Mouse (Mus musculus): ENCODE measurements at regions not wholly inside any gene's neighbourhood (a gene's known extent, or its start where the extent isn't known, plus 50 kb on each side); places are given as distances from the start of the nearest gene placed in this dataset.
"Not testable (repeated sequence)": the region's sequence is repeated elsewhere in the genome, so short reads cannot be mapped to it uniquely, and the experiment has no call there.

GRCm38 (mm10) chr7:138714731-138715130 is 131.1 kb upstream of the Ppp2r2d start:
- WGBS = 76% methylated on average over 1 of the region's 1 CpGs

DNA sequence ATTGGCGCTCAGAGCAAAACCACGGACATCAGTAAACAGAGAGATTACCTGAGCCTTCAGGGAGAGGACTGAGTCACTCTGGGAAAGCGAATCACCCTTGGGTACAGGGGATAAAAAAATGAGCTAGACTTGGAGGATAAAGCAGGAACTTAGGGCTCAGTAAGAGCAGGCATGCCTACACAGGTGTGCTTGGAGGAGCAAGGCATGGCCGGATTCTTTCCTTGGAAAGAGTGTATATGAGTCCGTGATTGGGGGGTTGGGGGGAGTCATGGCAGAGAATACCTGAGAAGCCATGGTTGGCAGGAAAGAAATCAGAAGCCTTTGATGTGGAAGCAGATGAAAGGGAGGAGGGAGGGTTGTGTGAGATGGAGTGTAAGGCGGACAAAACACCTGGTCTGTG is 137.5 kb upstream of the Ppp2r2d start:
- no peak overlapping the region for H3K4me3 ChIP-seq (ENCODE audit: low read depth, low read length)
- 68% methylated on average over 6 of the region's 6 CpGs for WGBS
- H3K9me3 ChIP-seq (ENCODE audit: control insufficient read depth, low read depth, low read length) = no peaks in the 10 kb centered on the region
- H3K36me3 ChIP-seq (ENCODE audit: control insufficient read depth, insufficient read depth, low read length) = no peaks in the 10 kb centered on the region
- no peaks in the 10 kb centered on the region for H3K4me1 ChIP-seq (ENCODE audit: control insufficient read depth, insufficient read depth, low read length)
- no peak overlapping the region for H3K27ac ChIP-seq (ENCODE audit: low read length)
- H3K27me3 ChIP-seq (ENCODE audit: control insufficient read depth, insufficient read depth, low read length) = no peaks in the 10 kb centered on the region
- ATAC-seq (ENCODE audit: insufficient number of reproducible peaks, insufficient read depth, low FRiP score, low read depth) = no peak
- H3K4me2 ChIP-seq (replicated peaks; ENCODE audit: low read depth, low read length) = no peak overlapping the region
- no peak overlapping the region for H3K9ac ChIP-seq (replicated peaks; ENCODE audit: low read depth, low read length)

More at GRCm38 (mm10) chr7:138714731-138715130, 131.1 kb upstream of the Ppp2r2d start:
- Histone ChIP-seq H3K4me1 (ENCODE audit: control insufficient read depth, insufficient read depth, low read length) (no peaks in the 10 kb centered on the region), H3K4me2 (replicated peaks; ENCODE audit: low read depth, low read length) (no peak overlapping the region), H3K36me3 (ENCODE audit: control insufficient read depth, insufficient read depth, low read length) (no peaks in the 10 kb centered on the region), H3K9ac (replicated peaks; ENCODE audit: low read depth, low read length) (no peak overlapping the region), H3K27me3 (ENCODE audit: control insufficient read depth, insufficient read depth, low read length) (no peaks in the 10 kb centered on the region), H3K4me3 (ENCODE audit: low read depth, low read length) (no peak overlapping the region), H3K27ac (ENCODE audit: low read length) (no peak overlapping the region), H3K9me3 (ENCODE audit: control insufficient read depth, low read depth, low read length) (no peaks in the 10 kb centered on the region)
- no peak for ATAC-seq (ENCODE audit: insufficient number of reproducible peaks, insufficient read depth, low FRiP score, low read depth)

GRCm38 (mm10) chr7:138699599-138699998 is 146.3 kb upstream of the Ppp2r2d start:
- H3K4me2 ChIP-seq (replicated peaks; ENCODE audit: low read depth, low read length); H3K27me3 ChIP-seq (ENCODE audit: control insufficient read depth, insufficient read depth, low read length); H3K4me1 ChIP-seq (ENCODE audit: control insufficient read depth, insufficient read depth, low read length); H3K9me3 ChIP-seq (ENCODE audit: control insufficient read depth, low read depth, low read length); ATAC-seq (ENCODE audit: insufficient number of reproducible peaks, insufficient read depth, low FRiP score, low read depth); H3K27ac ChIP-seq (ENCODE audit: low read length); H3K36me3 ChIP-seq (ENCODE audit: control insufficient read depth, insufficient read depth, low read length); H3K9ac ChIP-seq (replicated peaks; ENCODE audit: low read depth, low read length); H3K4me3 ChIP-seq (ENCODE audit: low read depth, low read length): not testable (repeated sequence)
- WGBS = 56% methylated on average over 1 of the region's 1 CpGs

DNA sequence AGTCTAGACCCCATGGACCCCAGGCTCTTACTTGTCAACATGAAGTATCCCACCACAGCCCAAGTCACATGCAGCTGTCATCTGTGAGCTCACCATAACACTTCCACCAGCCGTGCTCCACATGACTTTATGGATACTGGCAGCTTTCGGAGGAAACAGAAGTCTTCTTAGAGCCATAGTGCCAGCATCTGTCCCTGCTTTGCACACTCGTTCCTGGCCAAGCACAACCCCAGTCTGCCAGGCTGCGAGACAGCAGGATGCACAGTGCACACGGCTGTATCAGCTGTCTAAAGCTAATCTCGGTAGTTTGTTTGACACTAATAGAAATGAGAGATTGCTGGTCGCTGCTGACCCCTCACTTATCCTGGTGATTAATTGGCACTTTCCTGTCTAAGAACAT is 163.7 kb upstream of the Ppp2r2d start:
- no peaks in the 10 kb centered on the region for H3K27me3 ChIP-seq (ENCODE audit: control insufficient read depth, insufficient read depth, low read length)
- no peak overlapping the region for H3K4me3 ChIP-seq (ENCODE audit: low read depth, low read length)
- no peak for ATAC-seq (ENCODE audit: insufficient number of reproducible peaks, insufficient read depth, low FRiP score, low read depth)
- H3K4me2 ChIP-seq (replicated peaks; ENCODE audit: low read depth, low read length) = no peak overlapping the region
- no peaks in the 10 kb centered on the region for H3K36me3 ChIP-seq (ENCODE audit: control insufficient read depth, insufficient read depth, low read length)
- no peak overlapping the region for H3K27ac ChIP-seq (ENCODE audit: low read length)
- 38% methylated on average over 7 of the region's 7 CpGs for WGBS
- no peaks in the 10 kb centered on the region for H3K4me1 ChIP-seq (ENCODE audit: control insufficient read depth, insufficient read depth, low read length)
- H3K9me3 ChIP-seq (ENCODE audit: control insufficient read depth, low read depth, low read length) = no peaks in the 10 kb centered on the region
- no peak overlapping the region for H3K9ac ChIP-seq (replicated peaks; ENCODE audit: low read depth, low read length)

DNA sequence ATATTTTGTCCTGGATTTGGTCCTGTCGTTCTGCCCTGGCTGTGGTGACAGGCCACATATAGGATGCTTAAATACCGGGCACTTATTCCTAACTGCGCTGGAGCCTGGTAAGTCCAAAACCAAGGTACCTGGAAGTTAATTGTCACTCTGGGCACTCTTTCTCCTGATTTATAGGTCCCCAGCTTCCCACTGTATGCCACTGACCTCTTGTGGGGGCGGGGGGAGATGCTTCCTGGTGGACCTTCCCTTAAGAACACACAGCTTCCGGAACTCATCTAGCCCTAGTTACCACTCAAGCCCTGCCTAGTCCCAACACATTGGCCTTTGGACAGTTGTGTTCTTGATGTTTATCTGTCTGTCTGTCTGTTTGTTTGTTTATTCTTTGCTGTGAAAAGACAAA is 165.3 kb upstream of the Ppp2r2d start:
- Histone ChIP-seq H3K36me3 (ENCODE audit: control insufficient read depth, insufficient read depth, low read length) (no peaks in the 10 kb centered on the region), H3K27me3 (ENCODE audit: control insufficient read depth, insufficient read depth, low read length) (no peaks in the 10 kb centered on the region), H3K4me1 (ENCODE audit: control insufficient read depth, insufficient read depth, low read length) (no peaks in the 10 kb centered on the region), H3K4me3 (ENCODE audit: low read depth, low read length) (no peak overlapping the region), H3K9ac (replicated peaks; ENCODE audit: low read depth, low read length) (no peak overlapping the region), H3K9me3 (ENCODE audit: control insufficient read depth, low read depth, low read length) (no peaks in the 10 kb centered on the region), H3K27ac (ENCODE audit: low read length) (no peak overlapping the region), H3K4me2 (replicated peaks; ENCODE audit: low read depth, low read length) (no peak overlapping the region)
- no peak for ATAC-seq (ENCODE audit: insufficient number of reproducible peaks, insufficient read depth, low FRiP score, low read depth)
- WGBS = 77% methylated on average over 5 of the region's 5 CpGs

DNA sequence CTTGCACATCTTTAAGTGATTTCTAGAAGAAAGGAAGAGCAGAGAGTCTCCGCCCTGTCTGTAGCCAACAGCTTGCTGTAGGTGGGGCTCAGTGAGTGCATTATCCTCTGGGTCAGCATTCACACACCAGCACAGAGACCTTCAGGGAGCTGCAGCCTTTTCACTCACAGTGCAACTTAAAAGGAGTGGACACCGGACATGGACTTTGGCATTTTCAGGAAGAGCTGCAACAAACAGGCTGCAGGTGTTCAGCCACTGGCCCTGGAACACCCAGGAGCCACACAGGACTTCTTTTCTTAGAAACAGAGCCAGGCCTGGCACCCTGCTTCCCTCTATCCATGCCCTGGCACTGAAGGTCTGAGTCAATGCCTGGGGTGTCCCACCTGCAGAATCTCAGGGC is 166.3 kb upstream of the Ppp2r2d start:
- 71% methylated on average over 2 of the region's 2 CpGs for WGBS
- H3K9me3 ChIP-seq (ENCODE audit: control insufficient read depth, low read depth, low read length) = no peaks in the 10 kb centered on the region

DNA sequence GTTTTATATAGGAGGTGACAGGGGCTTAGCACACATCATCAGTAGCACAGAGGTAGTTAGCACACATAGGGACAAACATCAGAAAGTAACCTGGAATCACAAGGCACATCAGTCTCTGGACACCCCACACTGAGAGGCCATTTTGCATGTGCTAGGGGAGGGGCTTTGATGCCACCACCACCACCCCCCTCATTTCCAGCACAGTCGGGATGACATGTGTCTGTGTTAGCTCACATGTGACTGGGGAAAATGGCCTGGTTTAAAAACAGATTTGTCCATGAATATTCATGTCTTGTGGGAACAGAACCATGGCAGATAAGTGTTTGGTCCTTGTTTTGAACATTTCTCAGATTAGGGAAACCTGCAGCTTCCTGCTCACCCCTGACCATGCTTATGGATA is 172.9 kb upstream of the Ppp2r2d start:
- WGBS = 43% methylated on average over 1 of the region's 1 CpGs

More for the DNA sequence above, 166.3 kb upstream of the Ppp2r2d start:
- no peak overlapping the region for H3K4me2 ChIP-seq (replicated peaks; ENCODE audit: low read depth, low read length)
- H3K4me1 ChIP-seq (ENCODE audit: control insufficient read depth, insufficient read depth, low read length) = no peaks in the 10 kb centered on the region
- H3K36me3 ChIP-seq (ENCODE audit: control insufficient read depth, insufficient read depth, low read length) = no peaks in the 10 kb centered on the region
- H3K9ac ChIP-seq (replicated peaks; ENCODE audit: low read depth, low read length) = no peak overlapping the region
- H3K27me3 ChIP-seq (ENCODE audit: control insufficient read depth, insufficient read depth, low read length) = no peaks in the 10 kb centered on the region
- H3K27ac ChIP-seq (ENCODE audit: low read length) = no peak overlapping the region
- no peak overlapping the region for H3K4me3 ChIP-seq (ENCODE audit: low read depth, low read length)
- ATAC-seq (ENCODE audit: insufficient number of reproducible peaks, insufficient read depth, low FRiP score, low read depth) = no peak

GRCm38 (mm10) chr7:138668337-138668736 is 177.5 kb upstream of the Ppp2r2d start:
- ATAC-seq (ENCODE audit: insufficient number of reproducible peaks, insufficient read depth, low FRiP score, low read depth) = no peak
- Histone ChIP-seq H3K4me2 (replicated peaks; ENCODE audit: low read depth, low read length) (no peak overlapping the region), H3K4me1 (ENCODE audit: control insufficient read depth, insufficient read depth, low read length) (no peaks in the 10 kb centered on the region), H3K9me3 (ENCODE audit: control insufficient read depth, low read depth, low read length) (no peaks in the 10 kb centered on the region), H3K27ac (ENCODE audit: low read length) (no peak overlapping the region), H3K4me3 (ENCODE audit: low read depth, low read length) (no peak overlapping the region), H3K9ac (replicated peaks; ENCODE audit: low read depth, low read length) (no peak overlapping the region), H3K27me3 (ENCODE audit: control insufficient read depth, insufficient read depth, low read length) (no peaks in the 10 kb centered on the region), H3K36me3 (ENCODE audit: control insufficient read depth, insufficient read depth, low read length) (no peaks in the 10 kb centered on the region)
- 28% methylated on average over 4 of the region's 4 CpGs for WGBS

More for the DNA sequence above, 172.9 kb upstream of the Ppp2r2d start:
- H3K36me3 ChIP-seq (ENCODE audit: control insufficient read depth, insufficient read depth, low read length) = no peaks in the 10 kb centered on the region
- ATAC-seq (ENCODE audit: insufficient number of reproducible peaks, insufficient read depth, low FRiP score, low read depth) = no peak
- H3K4me2 ChIP-seq (replicated peaks; ENCODE audit: low read depth, low read length) = no peak overlapping the region
- no peak overlapping the region for H3K4me3 ChIP-seq (ENCODE audit: low read depth, low read length)
- no peaks in the 10 kb centered on the region for H3K4me1 ChIP-seq (ENCODE audit: control insufficient read depth, insufficient read depth, low read length)
- no peak overlapping the region for H3K27ac ChIP-seq (ENCODE audit: low read length)
- no peak overlapping the region for H3K9ac ChIP-seq (replicated peaks; ENCODE audit: low read depth, low read length)
- no peaks in the 10 kb centered on the region for H3K27me3 ChIP-seq (ENCODE audit: control insufficient read depth, insufficient read depth, low read length)
- H3K9me3 ChIP-seq (ENCODE audit: control insufficient read depth, low read depth, low read length) = no peaks in the 10 kb centered on the region

- Histone ChIP-seq H3K36me3 (ENCODE audit: control insufficient read depth, insufficient read depth, low read length) (no peaks in the 10 kb centered on the region), H3K4me3 (ENCODE audit: low read depth, low read length) (no peak overlapping the region), H3K27ac (ENCODE audit: low read length) (no peak overlapping the region), H3K4me2 (replicated peaks; ENCODE audit: low read depth, low read length) (no peak overlapping the region), H3K4me1 (ENCODE audit: control insufficient read depth, insufficient read depth, low read length) (no peaks in the 10 kb centered on the region), H3K27me3 (ENCODE audit: control insufficient read depth, insufficient read depth, low read length) (no peaks in the 10 kb centered on the region), H3K9me3 (ENCODE audit: control insufficient read depth, low read depth, low read length) (no peaks in the 10 kb centered on the region), H3K9ac (replicated peaks; ENCODE audit: low read depth, low read length) (no peak overlapping the region)
- WGBS = 85% methylated on average over 4 of the region's 4 CpGs
- ATAC-seq (ENCODE audit: insufficient number of reproducible peaks, insufficient read depth, low FRiP score, low read depth) = no peak
Observed at GRCm38 (mm10) chr7:138660124-138660523, 185.8 kb upstream of the Ppp2r2d start.
